7 mouse cellular contexts compared by ENCODE assay signal in genomic region chr3:57267559-57268173, GRCm38 (mm10). TPM values are rescaled to one million over a fixed set of nuclear protein-coding genes. Genes with fewer than 3 reads are reported as not detected.
A peak's percentile ranks its signal among the peaks of the same experiment; 100 is the strongest.
DNase-seq lines count a peak whose midpoint lies in the region; TF ChIP-seq lines count a peak whose summit lies in the region.

No protein-coding gene starts in this region.

- TF ChIP-seq CTCF in cortical plate, adult 2 months (IDR thresholded peaks at IDR 0.05; ENCODE audit: extremely low read depth, insufficient read depth, low read length), result peak; percentile 91

- H3K4me3 ChIP-seq in ES-E14 (ENCODE audit: insufficient read depth in 1 of 2, low read depth in 1 of 2, low read length in 2 of 2, poor library complexity in 1 of 2, severe bottlenecking in 1 of 2), result no peak overlapping the region
- H3K4me3 ChIP-seq in cortical plate, adult 2 months (ENCODE audit: insufficient read depth, low read length), result no peak overlapping the region

- no peak for TF ChIP-seq POLR2A in cortical plate, adult 2 months (IDR thresholded peaks at IDR 0.05; ENCODE audit: extremely low read depth, insufficient read depth, low read length)

- no peaks in the 10 kb centered on the region for H3K36me3 ChIP-seq in ES-E14 (ENCODE audit: control insufficient read depth, insufficient read depth, low read length, poor library complexity, severe bottlenecking)

- intact Hi-C loops in heart, postnatal 10 days (cut with DNase I), result loop anchor here (1.0 to 5.0 kb wide), 4 partner anchors 25 to 360 kb away; no protein-coding TSS in a partner anchor

- no peak overlapping the region for H3K9ac ChIP-seq in ES-E14 (ENCODE audit: insufficient read depth, low read depth, low read length, poor library complexity, severe bottlenecking)

- no peaks in the 10 kb centered on the region for H3K9me3 ChIP-seq in ES-E14 (ENCODE audit: control insufficient read depth, insufficient read depth, low read depth, low read length)

- in situ Hi-C loops in ES-E14 (cut with MboI; ENCODE audit: low sequenced_read_pairs in 2 of 2, unreplicated experiment in 2 of 2), result loop anchor here in 1 of 2 experiments (25.0 kb wide), 1 partner anchor 370 kb away; no protein-coding TSS in a partner anchor

- peak; percentile 57 for DNase-seq in 416B (ENCODE audit: low read depth)
- peak; percentile 33 for DNase-seq in ES-E14 (ENCODE audit: low read depth, low spot score)
- DNase-seq in heart, postnatal 10 days, result peak; percentile 63 to 71
- peak; percentile 49 to 58 for DNase-seq in kidney, postnatal 4 days
- peak; percentile 53 for DNase-seq in lung, postnatal 36 days
- DNase-seq in right cerebral cortex, postnatal 4 days, result peak; percentile 52

- H3K27ac ChIP-seq in ES-E14 (ENCODE audit: insufficient read depth, low read depth, low read length, poor library complexity, severe bottlenecking), result no peak overlapping the region
- H3K27ac ChIP-seq in cortical plate, adult 2 months (ENCODE audit: insufficient read depth, low read length), result no peak overlapping the region

- no peaks in the 10 kb centered on the region for H3K4me1 ChIP-seq in ES-E14 (ENCODE audit: control insufficient read depth in 2 of 2, insufficient read depth in 2 of 2, low read length in 2 of 2, poor library complexity in 1 of 2)
- H3K4me1 ChIP-seq in cortical plate, adult 2 months (ENCODE audit: control insufficient read depth, insufficient read depth, low read length), result no peaks in the 10 kb centered on the region

TF ChIP-seq in ES-E14, 5 proteins besides CTCF, POLR2A, EP300 and RAD21:
- TF ChIP-seq MAFK (IDR thresholded peaks at IDR 0.05; ENCODE audit: insufficient read depth, low read depth, low read length) (no peak), ZNF384 (IDR thresholded peaks at IDR 0.05; ENCODE audit: low read depth, low read length) (no peak), ZC3H11A (IDR thresholded peaks at IDR 0.05; ENCODE audit: borderline replicate concordance, low read depth, low read length) (peak; percentile 74)

RNA-seq across cellular contexts. Expression of gene Tm4sf1, which starts 34.1 kb away (rescaled TPM):
- total RNA-seq in ES-E14 (2012; rRNA removed), result 0.42 and 5.1 TPM in 2 replicates
- polyA plus RNA-seq in cortical plate, adult 2 months (2012; rRNA removed), result 43.1 and 43.7 TPM in 2 replicates
- total RNA-seq in heart, postnatal 10 days (2021), result 100 to 1,000 TPM; 107 to 124 TPM

Comparison
In these comparisons a context has a peak if more than half of its experiments do, and no peak if none do; other contexts are left out.
1. RNA of gene Tm4sf1, which starts 34.1 kb away (total RNA-seq): 107 to 124 TPM in heart, postnatal 10 days; 0.42 to 5.1 TPM in ES-E14; every median in the first group is over 10 times any median in the second.
2. Peak in every context shown above with its lines, with median percentiles within 50 percentile points of each other: DNase-seq.